Mouse (Mus musculus) WW6 (cell line): ENCODE results near the gene Vmn1r142.
"Not testable (repeated sequence)": the region's sequence is repeated elsewhere in the genome, so short reads cannot be mapped to it uniquely, and the experiment has no call there.

Source experiments
- DNase-seq: peaks from one replicate; pipeline ENCODE4 v3.0.0-alpha.2; 2013; ENCODE audit warnings: low read depth, low spot score

Vmn1r142 gene

GRCm38 (mm10) chr7:22163935-22164334, at the start of gene Vmn1r142:
Gene Vmn1r142, minus strand, starts transcription at chr7:22164035.
- DNase-seq: not testable (repeated sequence)

- not testable (repeated sequence) for DNase-seq
Observed at GRCm38 (mm10) chr7:22201164-22201563, 37.3 kb upstream of the Vmn1r142 start, which contains the start of gene Gm8653. Gene Gm8653, minus strand, starts transcription at chr7:22201264.

- not testable (repeated sequence) for DNase-seq
Observed at GRCm38 (mm10) chr7:22189077-22189476, 25.2 kb upstream of the Vmn1r142 start, which contains the start of gene Vmn1r143. Gene Vmn1r143, plus strand, starts transcription at chr7:22189377.

GRCm38 (mm10) chr7:22134641-22135040, 29.2 kb downstream of the Vmn1r142 start, which contains the start of gene Gm10666:
Gene Gm10666, minus strand, starts transcription at chr7:22134741.
- DNase-seq: not testable (repeated sequence)

GRCm38 (mm10) chr7:22118145-22118544, 45.7 kb downstream of the Vmn1r142 start, which contains the start of gene Gm16451:
Gene Gm16451, minus strand, starts transcription at chr7:22118245.
- DNase-seq: not testable (repeated sequence)
